Mouse (Mus musculus): Measurements from ENCODE around the gene Tmem53.
A peak's percentile ranks its signal among the peaks of the same experiment; 100 is the strongest.

Gene Tmem53

GRCm38 (mm10) chr4:117250982-117251381 is 769 bp upstream of the Tmem53 start:
- no peak for DNase-seq (ENCODE audit: low spot score in 2 of 2)

GRCm38 (mm10) chr4:117252351-117252750 is 600 bp downstream of the Tmem53 start:
- peak in 1 of 2 experiments; percentile 18 for DNase-seq (ENCODE audit: low spot score in 2 of 2)

- DNase-seq (ENCODE audit: low spot score in 2 of 2) = no peak
These were observed 1.0 kb downstream of the Tmem53 start for GRCm38 (mm10) chr4:117252755-117253154.

GRCm38 (mm10) chr4:117253218-117254016 is 1.7 kb downstream of the Tmem53 start:
- peak in 1 of 2 experiments; percentile 12 for DNase-seq (ENCODE audit: low spot score in 2 of 2)

GRCm38 (mm10) chr4:117254017-117254627 is 2.4 kb downstream of the Tmem53 start:
- DNase-seq (ENCODE audit: low spot score in 2 of 2) = no peak

- no peak for DNase-seq (ENCODE audit: low spot score in 2 of 2)
These were observed 2.9 kb downstream of the Tmem53 start for GRCm38 (mm10) chr4:117254672-117255071.

- DNase-seq (ENCODE audit: low spot score in 2 of 2) = peak in 1 of 2 experiments; percentile 38
These were observed 8.2 kb downstream of the Tmem53 start for GRCm38 (mm10) chr4:117259909-117260308.

- DNase-seq (ENCODE audit: low spot score in 2 of 2) = no peak
These were observed 9.5 kb downstream of the Tmem53 start for GRCm38 (mm10) chr4:117261222-117261621.

- DNase-seq (ENCODE audit: low spot score in 2 of 2) = no peak
These were observed 10.6 kb downstream of the Tmem53 start for GRCm38 (mm10) chr4:117262101-117262913.

- DNase-seq (ENCODE audit: low spot score in 2 of 2) = no peak
These were observed 11.2 kb downstream of the Tmem53 start for GRCm38 (mm10) chr4:117262987-117263386.

GRCm38 (mm10) chr4:117267284-117267683 is 15.5 kb downstream of the Tmem53 start:
- DNase-seq (ENCODE audit: low spot score in 2 of 2) = peak; percentile 67 to 80

GRCm38 (mm10) chr4:117267831-117268437 is 16.2 kb downstream of the Tmem53 start:
- DNase-seq (ENCODE audit: low spot score in 2 of 2) = no peak

- DNase-seq (ENCODE audit: low spot score in 2 of 2) = peak; percentile 69 to 82
These were observed 18.5 kb downstream of the Tmem53 start for GRCm38 (mm10) chr4:117270278-117270677.

- DNase-seq (ENCODE audit: low spot score in 2 of 2) = no peak
These were observed 20.7 kb downstream of the Tmem53 start for GRCm38 (mm10) chr4:117272459-117272858.

- no peak for DNase-seq (ENCODE audit: low spot score in 2 of 2)
These were observed 23.0 kb downstream of the Tmem53 start for GRCm38 (mm10) chr4:117274720-117275119.

- DNase-seq (ENCODE audit: low spot score in 2 of 2) = no peak
These were observed 24.5 kb downstream of the Tmem53 start for GRCm38 (mm10) chr4:117276281-117276711.

GRCm38 (mm10) chr4:117277021-117277420 is 25.3 kb downstream of the Tmem53 start:
- DNase-seq (ENCODE audit: low spot score in 2 of 2) = no peak

- DNase-seq (ENCODE audit: low spot score in 2 of 2) = no peak
These were observed 25.9 kb downstream of the Tmem53 start for GRCm38 (mm10) chr4:117277687-117278086.

GRCm38 (mm10) chr4:117278381-117279252 is 26.9 kb downstream of the Tmem53 start:
- DNase-seq (ENCODE audit: low spot score in 2 of 2) = no peak

GRCm38 (mm10) chr4:117279253-117279642 is 27.5 kb downstream of the Tmem53 start:
- DNase-seq (ENCODE audit: low spot score in 2 of 2) = no peak

- DNase-seq (ENCODE audit: low spot score in 2 of 2) = no peak
These were observed 28.7 kb downstream of the Tmem53 start for GRCm38 (mm10) chr4:117280397-117280930.
